Mouse (Mus musculus): ENCODE measurements around the gene Slc22a4.

DNA sequence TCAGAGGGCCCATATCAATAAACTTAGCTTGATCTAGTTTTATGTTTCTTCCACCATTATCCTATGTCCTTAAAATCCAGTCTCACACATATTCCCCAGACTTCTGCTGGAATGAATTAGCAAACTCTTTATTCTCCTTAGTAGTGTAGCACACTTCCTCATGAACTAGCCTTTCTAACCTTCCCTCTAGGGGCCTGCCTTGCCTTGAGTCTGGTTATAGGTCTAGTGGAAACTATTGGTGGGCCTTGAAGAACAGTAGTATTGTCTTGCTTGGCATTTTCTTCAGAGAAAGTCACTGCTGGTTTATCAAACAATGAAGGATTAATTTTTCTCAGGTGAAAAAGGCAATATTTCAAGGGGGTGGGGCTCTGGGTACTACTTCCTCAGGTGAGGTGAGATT is 52.3 kb downstream of the Slc22a4 start:
- TF ChIP-seq CTCF (IDR thresholded peaks at IDR 0.05; ENCODE audit: borderline replicate concordance, control insufficient read depth, extremely low read depth, insufficient read depth, low read length, poor library complexity) (no peak), POLR2A (IDR thresholded peaks at IDR 0.05; ENCODE audit: control insufficient read depth, extremely low read depth, insufficient read depth, low read length, poor library complexity) (no peak)

Measured in thymus, adult 2 months (tissue).